Mouse (Mus musculus): ENCODE measurements around the gene Eif2b4. TPM values are rescaled to one million over a fixed set of nuclear protein-coding genes. Genes with fewer than 3 reads are reported as not detected.
A peak's percentile ranks its signal among the peaks of the same experiment; 100 is the strongest.

Gene Eif2b4
- polyA plus RNA-seq (2015; fragmentation: Nextera tagmentation; extraction: Ambion mirVana) = 41.2 and 47.3 TPM in 2 replicates

DNA sequence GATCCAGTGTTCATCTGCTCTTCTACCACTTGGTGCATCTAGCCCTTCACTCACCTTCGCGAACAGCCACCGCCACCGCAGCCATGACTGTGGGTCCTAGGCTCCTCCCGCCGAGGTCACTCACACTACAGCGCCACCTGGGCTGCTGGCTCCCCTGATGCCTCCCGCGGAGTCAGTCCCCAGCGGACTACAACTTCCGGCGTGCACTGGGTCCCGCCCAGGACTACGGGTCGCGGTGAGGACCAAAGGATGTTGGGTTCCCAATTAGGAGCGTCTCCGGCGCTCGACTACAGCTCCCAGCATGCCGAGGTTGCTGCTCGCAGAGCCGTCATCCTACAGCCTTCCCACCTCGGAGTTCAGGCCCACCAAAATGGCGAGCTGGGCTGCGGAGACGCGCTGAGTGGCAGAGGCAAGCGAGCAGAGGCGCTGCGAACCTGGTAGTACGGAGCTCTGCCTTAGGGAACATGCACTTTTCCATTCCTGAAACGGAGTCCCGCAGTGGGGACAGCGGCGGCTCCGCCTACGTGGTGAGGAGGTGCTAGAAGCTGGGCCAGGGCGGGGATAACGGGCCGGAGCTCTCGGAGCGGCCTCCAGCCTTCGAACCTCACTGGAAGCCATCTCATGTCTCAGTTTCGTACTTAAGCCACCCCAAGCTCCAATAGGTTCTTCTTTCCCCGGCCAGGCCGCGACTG is at the start of gene Eif2b4, which contains the start of gene Snx17:
TSS of gene Eif2b4 (minus strand) at position 492 of the 692 bp plus-strand sequence.
TSS of gene Snx17 (plus strand) at position 289 of the 692 bp plus-strand sequence.
- no peaks in the 10 kb centered on the region for H3K27me3 ChIP-seq
- peak within 1 kb of the TSS; percentile 84 for H3K4me3 ChIP-seq (replicated peaks)
- H3K4me1 ChIP-seq (replicated peaks) = peaks cover 26% of the 10 kb centered on the region
- peaks cover 70% of the 10 kb centered on the region for H3K36me3 ChIP-seq (replicated peaks)
- no peaks in the 10 kb centered on the region for H3K9me3 ChIP-seq (replicated peaks)
- peak within 1 kb of the TSS; percentile 85 for H3K9ac ChIP-seq
- peak within 1 kb of the TSS; percentile 91 for H3K27ac ChIP-seq (replicated peaks)
- peak; percentile 95 for ATAC-seq (ENCODE audit: insufficient read depth)
- H3K4me2 ChIP-seq = peak within 1 kb of the TSS; percentile 79
- under 1% methylated on average over 48 of the region's 48 CpGs for WGBS (ENCODE audit: insufficient replicate concordance)

DNA sequence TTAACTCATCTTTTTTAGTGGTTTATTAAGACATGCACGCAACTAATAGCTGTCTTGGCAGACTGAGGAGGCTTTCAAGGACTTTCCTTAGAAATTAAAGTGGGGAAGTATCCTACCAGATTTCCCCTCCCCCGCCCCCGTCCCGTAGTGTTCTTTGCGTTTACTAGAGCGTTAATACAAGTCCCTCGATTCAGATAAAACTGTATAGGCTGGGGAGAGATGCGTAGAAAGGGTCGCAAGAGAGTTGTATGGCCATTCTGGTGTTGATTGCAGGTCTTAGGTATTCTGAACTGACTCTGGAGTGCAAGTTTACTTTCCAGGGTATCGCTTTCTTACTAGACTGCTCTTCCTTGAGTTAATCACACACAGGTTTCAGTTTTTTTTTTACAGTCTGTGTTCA is 49.0 kb upstream of the Eif2b4 start:
- Histone ChIP-seq H3K9ac (peak overlapping the region; percentile 99), H3K9me3 (replicated peaks) (no peaks in the 10 kb centered on the region), H3K4me2 (peak overlapping the region; percentile 95), H3K27ac (replicated peaks) (peak overlapping the region; percentile 97; the same call in 1 of the 2 replicates), H3K36me3 (replicated peaks) (peaks cover 37% of the 10 kb centered on the region), H3K27me3 (no peaks in the 10 kb centered on the region), H3K4me3 (replicated peaks) (peak overlapping the region; percentile 98), H3K4me1 (replicated peaks) (peaks cover 19% of the 10 kb centered on the region)
- WGBS (ENCODE audit: insufficient replicate concordance) = 27% methylated on average over 10 of the region's 10 CpGs
- no peak for ATAC-seq (ENCODE audit: insufficient read depth)

DNA sequence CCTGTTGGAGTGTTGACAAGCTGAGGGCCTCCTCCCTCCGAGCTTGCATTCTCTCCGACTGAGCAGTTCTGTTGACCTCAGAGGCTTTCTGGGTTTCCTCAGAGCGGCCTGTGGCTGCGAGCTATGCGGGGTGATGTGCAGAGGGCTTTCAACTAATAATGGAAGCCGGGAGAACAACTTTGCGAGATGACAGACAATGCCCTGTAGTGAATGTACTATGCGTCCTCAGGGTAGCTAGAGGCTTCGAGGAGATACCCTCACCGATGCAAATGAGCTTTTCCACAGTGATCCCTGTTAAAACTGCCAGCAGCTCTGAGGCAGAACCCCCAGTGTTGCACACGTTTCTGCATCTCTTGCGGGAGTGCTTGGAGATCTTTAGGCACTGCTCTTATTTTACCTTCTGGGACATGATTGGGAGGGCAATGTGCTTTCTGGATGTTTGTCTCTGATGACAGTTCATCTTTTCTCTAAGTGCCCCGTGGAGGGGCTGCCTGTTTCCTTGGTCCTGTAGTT is 48.3 kb upstream of the Eif2b4 start:
- H3K27ac ChIP-seq (replicated peaks) = peak overlapping the region; percentile 97
- peaks cover 19% of the 10 kb centered on the region for H3K4me1 ChIP-seq (replicated peaks)
- WGBS (ENCODE audit: insufficient replicate concordance) = under 1% methylated on average over 13 of the region's 13 CpGs
- H3K9ac ChIP-seq = peak overlapping the region; percentile 99
- H3K4me3 ChIP-seq (replicated peaks) = peak overlapping the region; percentile 98
- peaks cover 30% of the 10 kb centered on the region for H3K36me3 ChIP-seq (replicated peaks)
- peak overlapping the region; percentile 95 for H3K4me2 ChIP-seq
- H3K9me3 ChIP-seq (replicated peaks) = no peaks in the 10 kb centered on the region
- ATAC-seq (ENCODE audit: insufficient read depth) = no peak; the same call in 1 of the 2 replicates
- H3K27me3 ChIP-seq = no peaks in the 10 kb centered on the region

DNA sequence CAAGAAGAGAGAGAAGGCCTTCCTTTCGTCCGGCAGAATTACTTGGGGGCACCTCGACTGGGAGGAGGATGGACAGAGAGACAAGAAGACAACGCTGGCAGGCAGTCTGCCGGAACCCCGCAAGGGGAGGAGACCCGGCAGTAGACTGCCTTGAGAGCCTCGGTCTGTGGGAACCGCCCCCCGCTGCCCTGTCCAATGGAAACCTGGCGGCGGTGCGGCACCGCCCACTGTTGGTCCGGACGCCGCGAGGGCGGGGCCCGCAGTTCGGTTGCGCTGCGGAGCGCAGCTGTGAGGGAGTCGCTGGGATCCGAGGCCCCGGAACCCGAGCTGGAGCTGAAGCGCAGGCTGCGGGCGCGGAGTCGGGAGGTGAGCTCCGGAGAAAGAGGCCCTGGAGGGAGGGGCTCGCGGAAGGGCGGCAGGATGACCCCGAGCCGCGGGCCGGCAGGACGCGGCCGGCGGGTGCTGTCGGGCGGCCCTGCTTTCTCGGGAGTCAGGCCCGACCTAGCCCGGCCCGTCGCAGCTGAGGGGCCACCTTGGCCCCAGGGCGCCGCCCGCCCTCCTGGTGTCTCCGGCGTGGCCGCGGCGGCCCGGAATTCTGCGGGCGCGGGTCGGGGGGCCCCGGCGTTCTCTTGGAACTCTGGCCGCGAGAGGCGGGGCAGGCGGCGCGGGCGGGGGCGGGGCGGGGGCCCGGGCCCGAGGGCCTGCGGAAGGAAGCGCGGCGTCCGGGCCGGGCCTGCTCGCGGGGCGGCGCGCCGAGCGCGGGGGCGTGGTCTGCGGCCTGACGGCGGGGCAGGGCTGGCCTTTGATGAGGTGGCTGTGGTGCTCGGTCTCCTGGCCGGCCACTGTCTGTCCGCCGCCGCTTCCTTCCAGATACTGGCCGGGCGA is 47.6 kb upstream of the Eif2b4 start, which contains the start of the genes Nrbp1 and Gm9970:
TSS of gene Nrbp1 (plus strand) at position 228 of the 885 bp plus-strand sequence.
TSS of gene Gm9970 (minus strand) at position 596 of the 885 bp plus-strand sequence.
- Histone ChIP-seq H3K9ac (peak within 1 kb of the TSS; percentile 99), H3K27ac (replicated peaks) (peak within 1 kb of the TSS; percentile 97), H3K27me3 (no peaks in the 10 kb centered on the region), H3K4me2 (peak within 1 kb of the TSS; percentile 95), H3K36me3 (replicated peaks) (peaks cover 24% of the 10 kb centered on the region), H3K4me1 (replicated peaks) (peaks cover 19% of the 10 kb centered on the region), H3K9me3 (replicated peaks) (no peaks in the 10 kb centered on the region), H3K4me3 (replicated peaks) (peak within 1 kb of the TSS; percentile 98)
- under 1% methylated on average over 92 of the region's 103 CpGs for WGBS (ENCODE audit: insufficient replicate concordance)
- ATAC-seq (ENCODE audit: insufficient read depth) = peak; percentile 97

DNA sequence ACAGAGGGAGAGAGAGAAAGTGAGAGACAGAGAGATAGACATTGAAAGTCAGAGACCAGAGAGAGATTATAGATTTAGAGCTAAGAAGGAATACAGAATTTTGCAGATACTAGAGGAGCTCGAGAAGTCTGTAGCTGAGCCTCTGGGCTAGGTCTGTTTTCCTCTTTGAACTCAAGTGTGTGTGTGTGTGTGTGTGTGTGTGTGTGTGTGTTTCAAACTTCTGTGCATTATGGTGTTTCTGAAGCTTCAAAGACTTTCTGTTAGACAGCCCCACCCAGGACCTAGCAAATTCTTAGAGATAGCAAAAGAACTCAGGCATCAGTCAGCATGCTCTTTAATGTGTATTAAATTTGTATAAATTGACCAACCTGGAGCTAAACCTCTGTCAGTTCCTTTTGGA is 33.4 kb upstream of the Eif2b4 start:
- no peak overlapping the region for H3K4me2 ChIP-seq
- H3K9ac ChIP-seq = no peak overlapping the region
- no peak overlapping the region for H3K27ac ChIP-seq (replicated peaks)
- no peak for ATAC-seq (ENCODE audit: insufficient read depth)
- 51% methylated on average over 1 of the region's 1 CpGs for WGBS (ENCODE audit: insufficient replicate concordance)
- H3K4me3 ChIP-seq (replicated peaks) = no peak overlapping the region
- H3K4me1 ChIP-seq (replicated peaks) = peaks cover 1% of the 10 kb centered on the region; the same call in 1 of the 2 replicates
- no peaks in the 10 kb centered on the region for H3K36me3 ChIP-seq (replicated peaks)
- no peaks in the 10 kb centered on the region for H3K9me3 ChIP-seq (replicated peaks)
- H3K27me3 ChIP-seq = no peaks in the 10 kb centered on the region

DNA sequence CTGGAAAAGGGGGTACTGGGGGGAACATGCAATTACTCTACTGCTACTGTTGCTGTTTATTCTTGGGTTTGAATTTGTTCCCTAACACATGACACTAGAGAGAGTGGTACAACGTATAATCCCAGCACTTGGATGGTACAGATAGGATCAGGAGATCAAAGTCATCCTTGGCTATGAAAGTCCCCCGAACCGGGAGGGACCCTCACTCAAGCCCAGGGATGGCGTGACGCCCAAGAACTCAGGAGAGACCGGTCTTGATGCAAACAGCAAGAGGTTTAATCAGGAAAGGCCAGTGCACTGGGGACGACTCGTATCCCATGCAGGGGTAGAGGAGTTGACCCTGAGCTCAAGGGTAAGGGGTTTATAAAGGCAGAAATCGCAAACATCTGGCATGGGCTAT is 29.5 kb upstream of the Eif2b4 start:
- Histone ChIP-seq H3K4me2 (no peak overlapping the region), H3K9ac (no peak overlapping the region), H3K4me3 (replicated peaks) (no peak overlapping the region), H3K27me3 (no peaks in the 10 kb centered on the region), H3K36me3 (replicated peaks) (no peaks in the 10 kb centered on the region), H3K4me1 (replicated peaks) (peaks cover 24% of the 10 kb centered on the region), H3K27ac (replicated peaks) (no peak overlapping the region), H3K9me3 (replicated peaks) (no peaks in the 10 kb centered on the region)
- ATAC-seq (ENCODE audit: insufficient read depth) = no peak
- 79% methylated on average over 9 of the region's 9 CpGs for WGBS (ENCODE audit: insufficient replicate concordance)

DNA sequence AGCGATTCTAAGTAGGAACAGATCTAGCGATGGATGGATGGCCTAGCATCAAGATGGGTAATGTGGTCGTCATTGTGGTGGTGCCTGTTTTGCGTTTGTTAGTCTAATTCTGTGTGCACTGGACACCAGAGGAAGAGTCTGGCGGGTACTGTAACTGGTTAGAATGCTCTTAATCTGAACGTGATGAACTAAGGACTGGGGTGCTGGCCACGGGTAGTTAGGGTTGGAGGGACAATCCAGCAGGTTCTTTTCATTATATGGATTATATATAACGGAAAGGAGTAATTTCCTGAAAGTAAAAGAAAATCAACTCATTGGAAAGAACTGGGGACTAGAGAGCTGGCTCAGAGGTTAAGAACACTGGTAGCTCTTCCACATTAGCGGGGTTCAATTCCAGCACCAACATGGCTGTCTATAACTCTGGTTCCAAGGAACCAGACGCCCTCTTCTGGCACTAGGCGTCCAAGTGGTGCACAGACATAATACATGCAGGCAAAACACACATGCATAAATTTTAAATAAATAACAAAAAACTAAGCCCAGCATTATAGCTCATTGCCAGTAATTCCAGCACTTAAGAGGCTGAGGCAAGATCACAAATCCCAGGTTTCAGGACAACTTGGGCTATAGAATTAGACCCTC is 28.2 kb upstream of the Eif2b4 start:
- Histone ChIP-seq H3K36me3 (replicated peaks) (peaks cover 1% of the 10 kb centered on the region; the same call in 1 of the 2 replicates), H3K27ac (replicated peaks) (peak overlapping the region; percentile 88), H3K4me2 (peak overlapping the region; percentile 85), H3K9me3 (replicated peaks) (no peaks in the 10 kb centered on the region), H3K27me3 (no peaks in the 10 kb centered on the region), H3K4me1 (replicated peaks) (peaks cover 36% of the 10 kb centered on the region), H3K9ac (peak overlapping the region; percentile 76), H3K4me3 (replicated peaks) (peak overlapping the region; percentile 100)
- WGBS (ENCODE audit: insufficient replicate concordance) = 10% methylated on average over 11 of the region's 11 CpGs
- ATAC-seq (ENCODE audit: insufficient read depth) = no peak

DNA sequence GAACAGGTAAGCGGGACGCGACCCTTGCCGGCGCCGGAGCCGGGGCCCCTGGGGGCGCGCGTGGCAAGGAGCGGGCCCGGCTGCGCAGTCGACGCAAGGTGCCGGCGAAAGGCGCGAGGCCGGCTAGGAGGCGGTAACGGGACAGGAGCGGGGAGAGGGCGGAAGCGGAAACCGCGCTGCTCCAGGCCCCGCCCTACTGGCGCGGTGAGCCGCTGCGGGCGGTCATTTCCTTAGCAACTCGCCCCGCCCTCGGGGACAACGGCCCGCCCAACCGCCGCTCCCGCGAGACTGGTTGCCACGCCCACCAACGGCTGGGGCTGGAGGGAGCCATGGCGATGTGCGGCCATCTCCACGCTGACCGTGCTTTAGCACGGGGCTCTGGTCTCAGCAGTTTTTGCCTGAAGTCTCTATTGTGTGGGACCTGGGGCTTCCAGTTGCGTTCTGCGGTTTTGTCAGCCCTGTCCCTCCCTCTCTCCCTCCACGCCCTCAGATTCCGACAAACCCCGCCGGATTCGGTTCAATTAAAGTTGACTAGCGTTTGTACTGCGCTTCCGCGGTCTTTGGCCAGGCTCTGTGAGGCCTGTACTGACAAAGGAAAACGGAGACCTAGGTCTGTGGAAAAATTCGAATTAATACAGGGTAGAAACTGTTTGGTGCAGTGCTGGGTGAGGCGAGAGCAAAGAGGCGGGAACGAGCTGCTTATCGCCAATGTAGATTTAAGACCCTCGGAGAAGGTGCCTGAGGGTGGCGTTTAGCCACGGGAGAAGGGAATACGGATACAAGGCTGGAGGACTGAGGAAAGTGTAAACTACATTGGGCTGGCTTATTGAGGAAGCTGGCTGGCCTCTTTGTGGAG is 27.4 kb upstream of the Eif2b4 start, which contains the start of gene Ppm1g:
TSS of gene Ppm1g (minus strand) at position 240 of the 856 bp plus-strand sequence.
- Histone ChIP-seq H3K36me3 (replicated peaks) (peaks cover 7% of the 10 kb centered on the region; the same call in 1 of the 2 replicates), H3K4me2 (peak within 1 kb of the TSS; percentile 85), H3K27ac (replicated peaks) (peak within 1 kb of the TSS; percentile 95), H3K27me3 (no peaks in the 10 kb centered on the region), H3K9me3 (replicated peaks) (no peaks in the 10 kb centered on the region), H3K9ac (peak within 1 kb of the TSS; percentile 96), H3K4me1 (replicated peaks) (peaks cover 43% of the 10 kb centered on the region), H3K4me3 (replicated peaks) (peak within 1 kb of the TSS; percentile 100)
- WGBS (ENCODE audit: insufficient replicate concordance) = under 1% methylated on average over 70 of the region's 70 CpGs
- peak; percentile 92 for ATAC-seq (ENCODE audit: insufficient read depth)

DNA sequence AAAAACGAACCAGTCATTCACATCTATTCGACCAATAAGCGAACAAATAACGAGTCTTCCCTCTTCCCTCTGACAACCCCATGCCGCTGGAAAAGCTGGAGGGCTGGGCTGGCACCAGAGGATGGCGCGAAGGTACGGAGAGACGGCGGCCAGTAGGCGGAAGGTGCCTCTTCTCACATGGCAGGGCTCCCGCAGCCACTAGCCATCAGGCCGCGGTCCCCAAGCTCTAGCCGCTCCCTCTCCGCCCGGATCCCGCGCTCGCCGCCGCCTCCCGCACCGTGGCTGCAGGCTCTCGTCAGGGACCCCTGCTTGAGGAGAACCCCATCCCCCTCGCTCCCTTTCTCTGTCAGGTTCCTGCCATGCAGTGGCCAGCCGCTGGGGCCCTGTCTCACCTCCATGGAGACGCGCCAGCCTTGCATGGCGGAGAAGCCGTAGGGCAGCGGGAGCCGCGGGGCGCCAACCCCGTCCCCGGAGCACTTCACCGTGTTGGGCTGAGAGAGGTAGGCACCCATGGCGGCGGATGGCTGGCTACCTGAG is 26.7 kb upstream of the Eif2b4 start:
- ATAC-seq (ENCODE audit: insufficient read depth) = peak; percentile 55
- WGBS (ENCODE audit: insufficient replicate concordance) = under 1% methylated on average over 39 of the region's 40 CpGs
- Histone ChIP-seq H3K9ac (peak overlapping the region; percentile 96), H3K4me2 (peak overlapping the region; percentile 85), H3K27ac (replicated peaks) (peak overlapping the region; percentile 95), H3K9me3 (replicated peaks) (no peaks in the 10 kb centered on the region), H3K4me3 (replicated peaks) (peak overlapping the region; percentile 100), H3K36me3 (replicated peaks) (peaks cover 7% of the 10 kb centered on the region; the same call in 1 of the 2 replicates), H3K27me3 (no peaks in the 10 kb centered on the region), H3K4me1 (replicated peaks) (peaks cover 47% of the 10 kb centered on the region)
